Mouse (Mus musculus) MEL (cell line): ENCODE measurements around the gene Ecm2. TPM values are rescaled to one million over a fixed set of nuclear protein-coding genes. Genes with fewer than 3 reads are reported as not detected.

Experiments used
- DNase-seq: peaks from one replicate; pipeline ENCODE4 v3.0.0; 2011; ENCODE audit warnings: low read depth, low spot score
- H3K27ac ChIP-seq: 2 replicates; pipeline ENCODE4 v1.5.1; 2012; ENCODE audit warnings: low read depth, mild to moderate bottlenecking, control low read depth, low read length, moderate library complexity; ENCODE audit not compliant: control insufficient read depth
- H3K27me3 ChIP-seq, 2 experiments: fragments of 150-350 bp in 1 of 2; sonication (generic) in 1 of 2; 2 replicates each; pipeline ENCODE4 v1.6.1; 2012; ENCODE audit warnings: low read length in 2 of 2, mild to moderate bottlenecking in 2 of 2, improper control_type of control experiment in 1 of 2, moderate library complexity in 1 of 2; ENCODE audit not compliant: insufficient read depth in 2 of 2, control insufficient read depth in 1 of 2
- H3K36me3 ChIP-seq, 2 experiments: 2 replicates each; pipeline ENCODE4 v1.6.1; 2012 to 2014; ENCODE audit warnings: low read length in 2 of 2, improper control_type of control experiment in 1 of 2, inconsistent platforms in 1 of 2, mild to moderate bottlenecking in 1 of 2; ENCODE audit not compliant: insufficient read depth in 2 of 2, control insufficient read depth in 1 of 2
- H3K4me1 ChIP-seq, 2 experiments: fragments of 150-350 bp in 1 of 2; sonication (generic) in 1 of 2; 2 replicates each; pipeline ENCODE4 v1.6.1; 2012; ENCODE audit warnings: low read length in 2 of 2, improper control_type of control experiment in 1 of 2, mild to moderate bottlenecking in 1 of 2; ENCODE audit not compliant: insufficient read depth in 2 of 2, control insufficient read depth in 1 of 2
- H3K4me3 ChIP-seq, 2 experiments: fragments of 150-350 bp in 1 of 2; sonication (generic) in 1 of 2; 2 replicates each; pipeline ENCODE4 v1.5.1; 2012; ENCODE audit warnings: low read depth in 2 of 2, low read length in 2 of 2, mild to moderate bottlenecking in 2 of 2, moderate library complexity in 2 of 2, control low read depth in 1 of 2, improper control_type of control experiment in 1 of 2; ENCODE audit not compliant: control insufficient read depth in 1 of 2, insufficient read depth in 1 of 2
- H3K79me2 ChIP-seq: 2 replicates; pipeline ENCODE4 v1.6.1; 2012; ENCODE audit warnings: mild to moderate bottlenecking, low read length, moderate library complexity; ENCODE audit not compliant: control insufficient read depth, poor library complexity, insufficient read depth
- H3K9ac ChIP-seq: 2 replicates; pipeline ENCODE4 v1.6.1; 2012; ENCODE audit warnings: low read depth, mild to moderate bottlenecking, control low read depth, low read length, moderate library complexity; ENCODE audit not compliant: control insufficient read depth, poor library complexity, severe bottlenecking
- H3K9me3 ChIP-seq: fragments of 150-350 bp; sonication (generic); replicated peaks from 2 replicates; pipeline ENCODE4 v1.6.1; 2012; ENCODE audit warnings: mild to moderate bottlenecking, low read length, improper control_type of control experiment, moderate library complexity; ENCODE audit not compliant: insufficient read depth
- BHLHE40 ChIP-seq: IDR thresholded peaks from 2 replicates; pipeline ENCODE4 v1.6.1; 2012; ENCODE audit warnings: low read depth, mild to moderate bottlenecking, inconsistent platforms, low read length, improper control_type of control experiment, borderline replicate concordance
- CHD2 ChIP-seq: IDR thresholded peaks from 2 replicates; pipeline ENCODE4 v1.6.1; 2011; ENCODE audit warnings: low read length, improper control_type of control experiment
- CTCF ChIP-seq, 3 experiments: IDR thresholded peaks in 2 of 3; conservative IDR thresholded peaks in 1 of 3; 2 replicates each; pipeline ENCODE4 v1.5.1; 2011 to 2012; ENCODE audit warnings: low read length in 3 of 3, low read depth in 2 of 3, mild to moderate bottlenecking in 2 of 3, improper control_type of control experiment in 1 of 3, inconsistent platforms in 1 of 3, mixed read lengths in 1 of 3, moderate library complexity in 1 of 3; ENCODE audit not compliant: control insufficient read depth in 1 of 3, insufficient read depth in 1 of 3, poor library complexity in 1 of 3, severe bottlenecking in 1 of 3
- E2F4 ChIP-seq: IDR thresholded peaks from 2 replicates; pipeline ENCODE4 v1.6.1; 2011; ENCODE audit warnings: low read depth, low read length, improper control_type of control experiment, borderline replicate concordance
- ETS1 ChIP-seq: IDR thresholded peaks from 2 replicates; pipeline ENCODE4 v1.6.1; 2012; ENCODE audit warnings: low read depth, mild to moderate bottlenecking, inconsistent platforms, low read length, improper control_type of control experiment, moderate library complexity
- GATA1 ChIP-seq: IDR thresholded peaks from 2 replicates; pipeline ENCODE4 v1.6.1; 2011; ENCODE audit warnings: low read depth, low read length, improper control_type of control experiment
- HCFC1 ChIP-seq: IDR thresholded peaks from 2 replicates; pipeline ENCODE4 v1.6.1; 2012; ENCODE audit warnings: low read depth, mild to moderate bottlenecking, inconsistent platforms, low read length, improper control_type of control experiment, moderate library complexity
- JUND ChIP-seq: IDR thresholded peaks from 2 replicates; pipeline ENCODE4 v1.6.1; 2011; ENCODE audit warnings: low read depth, mild to moderate bottlenecking, improper control_type of control experiment, low read length
- KAT2A ChIP-seq: conservative IDR thresholded peaks from 2 replicates; pipeline ENCODE4 v1.6.1; 2012; ENCODE audit warnings: low read depth, low read length, improper control_type of control experiment, inconsistent platforms
- MAFK ChIP-seq: IDR thresholded peaks from 2 replicates; pipeline ENCODE4 v1.6.1; 2011; ENCODE audit warnings: low read depth, mild to moderate bottlenecking, low read length, improper control_type of control experiment, borderline replicate concordance
- MEF2A ChIP-seq: IDR thresholded peaks from 2 replicates; pipeline ENCODE4 v1.6.1; 2014; ENCODE audit warnings: low read depth, mild to moderate bottlenecking, inconsistent platforms, low read length, improper control_type of control experiment; ENCODE audit not compliant: poor library complexity, insufficient replicate concordance, severe bottlenecking; ENCODE audit errors: extremely low read depth
- MXI1 ChIP-seq: IDR thresholded peaks from 2 replicates; pipeline ENCODE4 v1.6.1; 2011; ENCODE audit warnings: mild to moderate bottlenecking, low read depth, low read length, improper control_type of control experiment
- NELFE ChIP-seq: IDR thresholded peaks from 2 replicates; pipeline ENCODE4 v1.6.1; 2011; ENCODE audit warnings: low read depth, low read length, improper control_type of control experiment
- NRF1 ChIP-seq: IDR thresholded peaks from 2 replicates; pipeline ENCODE4 v1.6.1; 2014; ENCODE audit warnings: low read depth, mild to moderate bottlenecking, inconsistent platforms, low read length, improper control_type of control experiment, moderate library complexity; ENCODE audit not compliant: poor library complexity, insufficient read depth, severe bottlenecking
- POLR2A ChIP-seq, 2 experiments: IDR thresholded peaks; 2 replicates each; pipeline ENCODE4 v1.6.1; 2011 to 2012; ENCODE audit warnings: low read length in 2 of 2, mild to moderate bottlenecking in 2 of 2, control low read depth in 1 of 2, improper control_type of control experiment in 1 of 2, low read depth in 1 of 2, moderate library complexity in 1 of 2; ENCODE audit not compliant: control insufficient read depth in 1 of 2, insufficient read depth in 1 of 2, poor library complexity in 1 of 2
- POLR2AphosphoS2 ChIP-seq: IDR thresholded peaks from 2 replicates; pipeline ENCODE4 v1.6.1; 2011; ENCODE audit warnings: low read length, improper control_type of control experiment
- RAD21 ChIP-seq: IDR thresholded peaks from 2 replicates; pipeline ENCODE4 v1.6.1; 2011; ENCODE audit warnings: mild to moderate bottlenecking, low read depth, low read length, improper control_type of control experiment
- RCOR1 ChIP-seq: IDR thresholded peaks from 2 replicates; pipeline ENCODE4 v1.6.1; 2012; ENCODE audit warnings: low read depth, mild to moderate bottlenecking, inconsistent platforms, low read length, improper control_type of control experiment
- TBP ChIP-seq: IDR thresholded peaks from 2 replicates; pipeline ENCODE4 v1.8.0; 2011; ENCODE audit warnings: low read depth, low read length, improper control_type of control experiment
- TCF12 ChIP-seq: IDR thresholded peaks from 2 replicates; pipeline ENCODE4 v1.6.1; 2014; ENCODE audit warnings: low read depth, mild to moderate bottlenecking, inconsistent platforms, low read length, improper control_type of control experiment, moderate library complexity
- polyA plus RNA-seq, 2 experiments: library from polyadenylated mRNA; stranded (reverse) in 1 of 2; unstranded in 1 of 2; fragments of >175 nt in 1 of 2; fragments of >200 nt in 1 of 2; gene quantifications; 2 replicates each; pipeline versions ENCODE4 v1.2.1 to v1.2.4; 2012; ENCODE audit warnings: low replicate concordance in 2 of 2, low read depth in 1 of 2; ENCODE audit not compliant: insufficient read length in 2 of 2, insufficient read depth in 1 of 2, missing spikeins in 1 of 2
- total RNA-seq: library from RNA; depleted of rRNA; stranded (reverse); fragments of 300-350 nt; gene quantifications from 2 replicates; pipeline ENCODE4 v1.2.3, GENCODE M21; 2012

Gene Ecm2
- total and polyA plus RNA-seq, 3 experiments: 0.04 to 0.08 TPM; not detected in 1

DNA sequence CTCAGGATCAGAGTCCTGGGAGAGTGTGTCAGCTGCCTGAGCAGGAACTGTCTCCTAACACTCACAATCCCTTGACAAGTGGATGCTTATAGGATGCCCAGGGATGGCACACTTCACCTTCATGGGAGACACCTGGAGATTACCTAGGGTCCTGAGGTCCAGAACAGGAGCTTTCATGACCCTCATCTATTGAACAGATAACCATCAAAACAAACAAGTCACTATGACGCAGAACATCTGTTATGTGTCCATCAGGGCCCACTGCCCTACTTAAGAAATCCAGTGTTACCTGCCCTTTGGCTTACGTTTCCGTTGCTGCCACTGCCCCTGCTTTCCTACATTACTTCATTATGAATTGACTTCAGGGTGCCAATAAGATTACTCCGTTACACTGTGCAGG, 1.2 kb downstream of the Ecm2 start:
- no peak overlapping the region for H3K4me3 ChIP-seq
- H3K27ac ChIP-seq: no peak overlapping the region
- no peaks in the 10 kb centered on the region; a peak in 1 of 4 replicates for H3K36me3 ChIP-seq
- no peaks in the 10 kb centered on the region for H3K4me1 ChIP-seq
- no peaks in the 10 kb centered on the region for H3K79me2 ChIP-seq
- TF ChIP-seq RAD21 (no peak), MAFK (no peak), E2F4 (no peak), TCF12 (no peak)
- TF ChIP-seq, all 39 proteins: peak for 0
- no peak for DNase-seq
- Histone ChIP-seq H3K9me3 (no peaks in the 10 kb centered on the region), H3K27me3 (no peaks in the 10 kb centered on the region), H3K9ac (no peak overlapping the region)

- Histone ChIP-seq H3K27ac (no peak overlapping the region), H3K27me3 (no peaks in the 10 kb centered on the region), H3K36me3 (no peaks in the 10 kb centered on the region; a peak in 1 of 4 replicates), H3K79me2 (no peaks in the 10 kb centered on the region), H3K4me3 (no peak overlapping the region), H3K9me3 (no peaks in the 10 kb centered on the region), H3K9ac (no peak overlapping the region), H3K4me1 (no peaks in the 10 kb centered on the region)
- no peak for DNase-seq
- no peak for TF ChIP-seq TCF12
- no peak for TF ChIP-seq CHD2
- no peak for TF ChIP-seq MAFK
- no peak for TF ChIP-seq GATA1
- TF ChIP-seq RCOR1: no peak
- TF ChIP-seq RAD21: no peak
- TF ChIP-seq POLR2AphosphoS2: no peak
- no peak for TF ChIP-seq KAT2A
- TF ChIP-seq NRF1: no peak
- TF ChIP-seq MEF2A: no peak
- no peak for TF ChIP-seq NELFE
- TF ChIP-seq CTCF (IDR thresholded peaks at IDR 0.05 in 2 of 3, conservative IDR thresholded peaks at IDR 0.05 in 1 of 3; ENCODE audit: control insufficient read depth in 1 of 3, insufficient read depth in 1 of 3, low read depth in 2 of 3, low read length in 3 of 3, poor library complexity in 1 of 3, severe bottlenecking in 1 of 3): no peak
- TF ChIP-seq JUND: no peak
- TF ChIP-seq HCFC1: no peak
- TF ChIP-seq BHLHE40: no peak
- TF ChIP-seq POLR2A (IDR thresholded peaks at IDR 0.05; ENCODE audit: control insufficient read depth in 1 of 2, insufficient read depth in 1 of 2, low read depth in 1 of 2, low read length in 2 of 2, poor library complexity in 1 of 2): no peak
- TF ChIP-seq ETS1: no peak
- no peak for TF ChIP-seq MXI1
- no peak for TF ChIP-seq TBP
Measured at GRCm38 (mm10) chr13:49507176-49507575, 2.6 kb downstream of the Ecm2 start.
